Mouse (Mus musculus): ENCODE measurements at regions not wholly inside any gene's neighbourhood (a gene's known extent, or its start where the extent isn't known, plus 50 kb on each side); places are given as distances from the start of the nearest gene placed in this dataset.
A peak's percentile ranks its signal among the peaks of the same experiment; 100 is the strongest.

DNA sequence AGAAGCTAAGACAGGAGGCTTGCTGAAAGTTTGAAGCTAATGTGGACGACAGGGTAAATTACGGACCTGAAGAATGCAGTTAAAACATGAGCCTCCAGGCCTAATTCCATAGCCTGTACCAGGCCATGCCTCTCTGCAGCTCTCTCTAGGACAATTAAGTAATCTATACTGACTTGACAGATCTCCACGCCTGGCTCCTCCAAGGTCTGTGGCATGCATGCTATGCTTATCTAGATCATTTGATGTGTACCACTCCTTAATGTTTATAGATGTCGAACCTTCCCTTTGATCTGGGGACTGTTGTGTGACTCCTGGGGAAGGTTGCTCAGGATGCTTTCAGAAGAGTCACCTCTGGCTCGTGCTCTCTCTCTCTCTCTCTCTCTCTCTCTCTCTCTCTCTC lies 62.2 kb upstream of the Cd55 start:
- no peak for DNase-seq

DNA sequence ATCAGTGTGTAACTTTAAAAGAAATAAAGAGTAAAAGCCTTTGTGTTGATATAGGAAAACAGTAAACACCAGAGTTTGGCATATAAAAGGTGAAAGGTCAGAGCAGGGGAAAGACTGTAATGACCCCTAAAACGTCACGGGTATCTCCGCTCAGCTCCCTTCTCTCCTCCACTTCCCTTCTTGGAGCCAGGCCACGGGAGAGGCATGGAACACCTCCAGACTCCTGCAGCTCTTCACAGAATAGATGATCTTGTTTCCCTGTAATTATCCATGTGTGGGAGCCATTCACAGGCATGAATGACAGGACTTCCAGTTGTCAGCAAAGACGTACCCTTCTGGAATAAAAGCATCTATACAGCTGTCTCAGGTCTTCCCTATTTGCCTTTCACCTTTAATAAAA lies 55.3 kb upstream of the Cd55 start:
- no peak for DNase-seq

DNA sequence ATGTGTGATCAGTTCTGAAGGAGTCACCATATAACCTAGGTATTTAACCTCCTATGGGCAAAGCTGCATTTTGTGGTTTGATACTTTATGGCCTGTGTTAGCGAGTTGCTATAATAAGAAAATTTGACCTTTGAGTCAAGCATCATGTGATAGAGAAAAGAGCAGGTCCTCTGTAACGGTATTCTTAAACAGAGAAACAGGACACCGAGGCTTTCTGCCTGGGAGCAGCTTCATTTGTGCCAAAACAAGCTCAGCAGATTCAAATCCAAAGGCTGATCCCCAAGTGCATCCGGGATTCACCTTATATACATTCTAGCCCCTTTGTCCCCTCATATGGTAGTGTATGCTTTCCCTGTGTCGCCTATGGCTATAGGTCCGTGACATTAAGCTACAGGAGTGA lies 54.1 kb upstream of the Cd55 start:
- no peak for DNase-seq

DNA sequence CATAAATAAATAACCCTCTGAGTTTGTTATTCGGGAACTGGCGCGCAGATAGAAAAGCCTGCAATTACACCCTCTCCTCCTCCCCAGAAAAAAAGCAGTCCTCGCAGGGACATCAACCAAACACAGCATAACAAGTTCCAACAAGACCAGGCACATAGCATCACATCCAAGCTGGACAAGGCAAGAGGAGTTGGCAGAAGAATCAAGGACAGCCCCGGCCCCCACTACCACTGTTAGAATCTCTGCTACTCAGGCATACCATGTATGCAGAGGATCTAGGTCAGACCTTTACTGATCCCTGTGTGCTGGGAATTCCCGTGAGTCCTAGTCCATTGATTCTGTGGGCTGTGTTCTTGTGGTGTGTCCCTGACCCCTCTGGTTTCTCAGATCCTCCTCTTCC lies 52.8 kb upstream of the Cd55 start:
- DNase-seq: no peak

DNA sequence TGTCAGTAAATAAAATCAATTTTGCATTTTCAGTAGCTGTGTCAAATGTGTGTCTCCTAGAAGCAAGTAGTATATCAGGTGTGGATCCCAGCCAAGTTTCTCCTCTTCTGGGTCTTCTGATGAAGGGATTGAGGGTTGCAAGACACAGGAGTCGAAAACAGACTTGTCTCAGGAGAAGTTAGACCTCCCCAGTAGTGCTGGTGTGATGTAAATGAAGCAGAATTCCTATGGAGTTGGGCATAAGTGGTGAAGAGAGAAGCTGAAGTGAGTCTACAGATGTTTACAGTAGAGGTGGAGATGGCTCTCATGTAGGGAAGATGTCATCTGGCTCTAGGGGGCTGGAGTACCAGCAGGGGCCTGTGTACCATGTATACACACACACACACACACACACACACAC lies 50.9 kb upstream of the Cd55 start:
- no peak for DNase-seq

DNA sequence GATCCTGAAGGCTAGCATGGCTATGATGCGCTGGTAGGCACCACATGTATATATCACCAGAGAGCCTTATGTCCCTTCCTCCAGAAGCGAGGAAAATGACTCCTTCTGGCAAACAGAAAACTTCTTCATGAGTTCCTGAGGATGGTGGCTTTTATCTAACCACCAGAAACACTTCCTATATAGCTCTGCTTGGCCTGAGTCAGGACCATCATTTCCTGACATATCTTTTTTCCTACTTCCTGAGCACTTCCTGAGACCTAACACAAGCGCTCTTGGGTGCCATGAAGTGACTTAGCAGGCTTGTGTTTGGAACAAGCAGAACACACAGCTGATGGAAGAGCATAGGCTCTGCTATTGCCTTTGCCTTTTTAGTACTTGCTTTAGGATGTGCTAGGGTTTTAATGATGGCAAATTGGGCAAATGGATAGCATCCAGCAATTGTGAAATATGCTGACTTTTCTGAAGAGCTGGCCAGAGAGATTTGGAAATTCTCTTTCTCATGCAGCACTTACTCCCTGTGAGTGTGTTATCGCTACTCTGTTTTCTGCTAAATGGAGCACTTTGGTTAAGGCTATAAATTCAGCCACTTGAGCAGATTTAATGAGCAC lies 50.4 kb upstream of the Cd55 start:
- peak in 1 of 2 experiments; percentile 24 for DNase-seq
